20 mouse cellular contexts compared by ENCODE assay signal in the genomic region with DNA sequence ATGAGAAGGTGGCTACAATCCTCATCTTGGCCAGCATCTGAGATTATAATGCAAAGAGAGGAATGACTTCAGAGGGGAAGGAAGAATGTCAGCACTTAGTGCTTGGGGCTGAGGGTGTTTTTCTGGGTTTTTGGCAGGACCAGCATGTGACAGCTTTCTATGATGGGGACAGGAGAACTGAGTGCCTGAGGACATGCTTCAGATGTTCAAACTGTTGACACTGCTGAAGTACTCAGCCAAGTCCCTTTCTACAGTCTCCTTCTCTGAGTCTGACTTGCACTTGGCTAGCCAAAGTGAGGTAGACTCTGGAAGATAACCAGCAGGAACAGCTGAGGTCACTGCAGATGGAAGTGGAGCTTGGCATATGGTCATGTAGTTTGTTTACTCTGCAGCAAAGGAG.
DNase-seq lines count a peak whose midpoint lies in the region; ATAC-seq and TF ChIP-seq lines count a peak whose summit lies in the region.
"Had no signal": no experiment of that assay in that cellular context is flagged by ENCODE, and none has a peak within 500 bp of the region (broad histone marks: within the 10 kb centered on the region; RNA-seq: fewer than 3 reads in every experiment).

No protein-coding gene starts in this region.

- no peak overlapping the region for H3K4me3 ChIP-seq in heart, embryonic 12.5 days
- no peak overlapping the region for H3K4me3 ChIP-seq in lung, postnatal 0 days (ENCODE audit: low read depth, low read length)
- H3K4me3 ChIP-seq in kidney, embryonic 16.5 days (ENCODE audit: low read length), result no peak overlapping the region
- H3K4me3 ChIP-seq: heart, embryonic 15.5 days; midbrain, embryonic 13.5 days had no signal

- no peaks in the 10 kb centered on the region for H3K4me1 ChIP-seq in heart, embryonic 12.5 days (replicated peaks)
- H3K4me1 ChIP-seq in lung, postnatal 0 days (ENCODE audit: insufficient read depth, low read depth, low read length), result no peaks in the 10 kb centered on the region
- H3K4me1 ChIP-seq in kidney, embryonic 16.5 days (ENCODE audit: insufficient read depth, low read length), result no peaks in the 10 kb centered on the region
- H3K4me1 ChIP-seq: heart, embryonic 15.5 days had no signal

- no peak for ATAC-seq in heart, embryonic 12.5 days (ENCODE audit: insufficient number of reproducible peaks, low FRiP score)
- no peak for ATAC-seq in lung, postnatal 0 days
- no peak for ATAC-seq in kidney, embryonic 16.5 days (ENCODE audit: low FRiP score, low TSS enrichment)
- ATAC-seq: forebrain, embryonic 14.5 days; liver, postnatal 0 days; midbrain, embryonic 13.5 days had no signal

- TF ChIP-seq EP300 in lung, postnatal 0 days (IDR thresholded peaks at IDR 0.05), result no peak

- H3K9ac ChIP-seq in heart, embryonic 12.5 days, result no peak overlapping the region
- no peak overlapping the region for H3K9ac ChIP-seq in lung, postnatal 0 days (replicated peaks; ENCODE audit: low read depth)
- no peak overlapping the region for H3K9ac ChIP-seq in kidney, embryonic 16.5 days (replicated peaks; ENCODE audit: low read length)
- H3K9ac ChIP-seq: heart, embryonic 15.5 days; liver, postnatal 0 days; midbrain, embryonic 13.5 days had no signal

- H3K9me3 ChIP-seq in heart, embryonic 12.5 days (replicated peaks), result no peaks in the 10 kb centered on the region
- no peaks in the 10 kb centered on the region for H3K9me3 ChIP-seq in lung, postnatal 0 days (ENCODE audit: low read length)
- no peaks in the 10 kb centered on the region for H3K9me3 ChIP-seq in kidney, embryonic 16.5 days (ENCODE audit: low read length)
- H3K9me3 ChIP-seq: heart, embryonic 15.5 days; midbrain, embryonic 13.5 days had no signal

- no peaks in the 10 kb centered on the region for H3K36me3 ChIP-seq in heart, embryonic 12.5 days
- H3K36me3 ChIP-seq in lung, postnatal 0 days (ENCODE audit: insufficient read depth, low read length), result no peaks in the 10 kb centered on the region
- H3K36me3 ChIP-seq in kidney, embryonic 16.5 days (ENCODE audit: insufficient read depth, low read length), result no peaks in the 10 kb centered on the region
- H3K36me3 ChIP-seq: heart, embryonic 15.5 days; midbrain, embryonic 13.5 days had no signal

- H3K27ac ChIP-seq in heart, embryonic 12.5 days (ENCODE audit: poor library complexity, severe bottlenecking), result no peak overlapping the region
- H3K27ac ChIP-seq in lung, postnatal 0 days (ENCODE audit: low read length), result no peak overlapping the region
- H3K27ac ChIP-seq in kidney, embryonic 16.5 days (ENCODE audit: low read length), result no peak overlapping the region
- H3K27ac ChIP-seq: heart, embryonic 15.5 days; kidney, postnatal 0 days; midbrain, embryonic 13.5 days had no signal

- no peak for TF ChIP-seq CTCF in lung, postnatal 0 days (IDR thresholded peaks at IDR 0.05)

- DNase-seq in cerebellum, postnatal 10 days, result peak; percentile 30 to 42
- no peak for DNase-seq in cerebellum, adult 18-20 months
- DNase-seq in heart, adult 8-10 months (ENCODE audit: low spot score), result peak; percentile 10
- peak; percentile 30 for DNase-seq in lung, postnatal 0 days (ENCODE audit: low spot score)
- DNase-seq in skeletal muscle tissue, adult 2 months (ENCODE audit: low read depth, low spot score), result peak; percentile 71
- DNase-seq in thymus, postnatal 36 days, result no peak
- DNase-seq: adrenal gland, postnatal 10 days; cerebellum, adult 8-10 months; gastrocnemius, postnatal 14 days; kidney, adult 18-20 months; layer of hippocampus, adult 9-11 months; liver, postnatal 0 days; right cerebral cortex, postnatal 14 days; spleen, adult 18-20 months had no signal

- no peak overlapping the region for H3K4me2 ChIP-seq in heart, embryonic 12.5 days
- no peak overlapping the region for H3K4me2 ChIP-seq in lung, postnatal 0 days (replicated peaks; ENCODE audit: low read depth, low read length)
- no peak overlapping the region for H3K4me2 ChIP-seq in kidney, embryonic 16.5 days (replicated peaks; ENCODE audit: low read depth, low read length)
- H3K4me2 ChIP-seq: heart, embryonic 15.5 days; midbrain, embryonic 13.5 days had no signal

- H3K27me3 ChIP-seq in heart, embryonic 12.5 days (replicated peaks), result no peaks in the 10 kb centered on the region
- no peaks in the 10 kb centered on the region for H3K27me3 ChIP-seq in lung, postnatal 0 days (replicated peaks; ENCODE audit: insufficient read depth, low read length)
- no peaks in the 10 kb centered on the region for H3K27me3 ChIP-seq in kidney, embryonic 16.5 days (ENCODE audit: insufficient read depth, low read length)
- H3K27me3 ChIP-seq: heart, embryonic 15.5 days; midbrain, embryonic 13.5 days had no signal

Comparison
In these comparisons a context has a peak if more than half of its experiments do, and no peak if none do; other contexts are left out.
1. DNase-seq: peak in cerebellum, postnatal 10 days (2 of 2), heart, adult 8-10 months (single experiment), lung, postnatal 0 days (single experiment) and skeletal muscle tissue, adult 2 months (single experiment); none in cerebellum, adult 18-20 months (0 of 2) and thymus, postnatal 36 days (0 of 2).